Mouse (Mus musculus): ENCODE results near the gene Spata21. TPM values are rescaled to one million over a fixed set of nuclear protein-coding genes. Genes with fewer than 3 reads are reported as not detected.
A peak's percentile ranks its signal among the peaks of the same experiment; 100 is the strongest.

Spata21 gene
- polyA plus RNA-seq, 1 experiment from 2014 or later: not detected

DNA sequence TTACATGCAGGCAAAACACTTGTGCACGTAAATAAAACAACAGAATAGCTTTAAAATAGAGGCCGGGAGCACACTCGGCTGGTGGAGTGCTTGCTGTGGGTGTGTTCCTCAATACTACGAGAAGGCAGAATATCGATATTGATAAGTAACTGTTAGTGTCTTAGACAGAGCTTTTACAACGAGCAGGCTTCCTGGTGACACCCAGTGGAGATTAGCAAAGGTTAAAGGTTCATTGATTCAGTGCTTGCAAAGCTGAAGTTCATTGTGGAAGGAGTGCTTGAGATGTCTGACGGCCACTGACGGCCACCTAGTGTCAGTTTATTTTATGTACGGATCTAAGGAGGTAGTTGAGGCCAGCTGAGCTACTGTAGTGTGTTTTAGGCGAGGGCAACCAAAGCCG, 71.0 kb downstream of the Spata21 start:
- peaks cover 13% of the 10 kb centered on the region for H3K4me1 ChIP-seq (replicated peaks)
- peak overlapping the region; percentile 62; the same call in 1 of the 2 replicates for H3K27ac ChIP-seq
- H3K36me3 ChIP-seq: peaks cover 16% of the 10 kb centered on the region
- no peak for ATAC-seq (ENCODE audit: insufficient number of reproducible peaks, insufficient read depth, low FRiP score, low TSS enrichment, low read depth)
- H3K4me3 ChIP-seq (replicated peaks): no peak overlapping the region
- no peaks in the 10 kb centered on the region for H3K9me3 ChIP-seq
- H3K9ac ChIP-seq (replicated peaks): no peak overlapping the region
- no peak overlapping the region for H3K4me2 ChIP-seq
- WGBS: 41% methylated on average over 11 of the region's 11 CpGs
- H3K27me3 ChIP-seq: no peaks in the 10 kb centered on the region

- Histone ChIP-seq H3K4me2 (no peak overlapping the region), H3K27me3 (no peaks in the 10 kb centered on the region), H3K27ac (peak overlapping the region; percentile 62; the same call in 1 of the 2 replicates), H3K4me3 (replicated peaks) (no peak overlapping the region), H3K4me1 (replicated peaks) (peaks cover 13% of the 10 kb centered on the region), H3K9ac (replicated peaks) (0 out of 2 replicates have a peak overlapping the region, but pooled peaks have one; percentile 12), H3K36me3 (peaks cover 20% of the 10 kb centered on the region), H3K9me3 (peaks cover 5% of the 10 kb centered on the region; the same call in 1 of the 2 replicates)
- 42% methylated on average over 5 of the region's 5 CpGs for WGBS
- no peak for ATAC-seq (ENCODE audit: insufficient number of reproducible peaks, insufficient read depth, low FRiP score, low TSS enrichment, low read depth)
Measured at GRCm38 (mm10) chr4:141159666-141160065, 71.5 kb downstream of the Spata21 start.

DNA sequence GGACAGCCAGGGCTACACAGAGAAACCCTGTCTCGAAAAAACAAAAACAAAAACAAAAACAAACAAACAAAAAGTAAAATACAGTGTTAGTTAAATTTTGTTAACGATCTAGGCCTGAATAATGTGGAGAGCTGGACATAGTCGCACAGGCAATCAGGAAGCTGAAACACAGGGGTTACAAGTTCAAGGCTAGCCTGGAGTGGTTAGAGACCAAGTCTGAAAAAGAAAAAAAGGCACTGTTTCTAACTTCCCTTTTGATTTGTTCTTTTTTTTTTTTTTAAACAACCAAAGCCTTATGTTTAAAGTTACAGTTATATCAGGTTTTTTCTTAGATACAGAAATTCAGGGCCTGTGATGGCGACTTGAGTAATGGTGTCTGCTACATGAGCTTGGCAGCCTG, 72.1 kb downstream of the Spata21 start:
- Histone ChIP-seq H3K27me3 (no peaks in the 10 kb centered on the region), H3K27ac (no peak overlapping the region), H3K36me3 (peaks cover 21% of the 10 kb centered on the region), H3K9me3 (peaks cover 5% of the 10 kb centered on the region; the same call in 1 of the 2 replicates), H3K9ac (replicated peaks) (no peak overlapping the region), H3K4me3 (replicated peaks) (no peak overlapping the region), H3K4me1 (replicated peaks) (peaks cover 13% of the 10 kb centered on the region), H3K4me2 (no peak overlapping the region)
- WGBS: 89% methylated on average over 4 of the region's 4 CpGs
- no peak for ATAC-seq (ENCODE audit: insufficient number of reproducible peaks, insufficient read depth, low FRiP score, low TSS enrichment, low read depth)

- Histone ChIP-seq H3K36me3 (peaks cover 25% of the 10 kb centered on the region; the same call in 1 of the 2 replicates), H3K27me3 (no peaks in the 10 kb centered on the region), H3K9me3 (peaks cover 6% of the 10 kb centered on the region; the same call in 1 of the 2 replicates), H3K9ac (replicated peaks) (no peak overlapping the region), H3K4me1 (replicated peaks) (peaks cover 13% of the 10 kb centered on the region), H3K4me3 (replicated peaks) (no peak overlapping the region), H3K4me2 (no peak overlapping the region), H3K27ac (no peak overlapping the region)
- WGBS: 95% methylated on average over 6 of the region's 6 CpGs
- no peak for ATAC-seq (ENCODE audit: insufficient number of reproducible peaks, insufficient read depth, low FRiP score, low TSS enrichment, low read depth)
Measured at GRCm38 (mm10) chr4:141161699-141162208, 73.6 kb downstream of the Spata21 start.

Other genes starting within 250 kb of the Spata21 start
- gene Padi1, start 242.6 kb upstream of the Spata21 start, polyA plus RNA-seq (2016; fragmentation: Nextera tagmentation; extraction: Ambion mirVana): 0.38 and 0.39 TPM in 2 replicates
- gene Padi2, start 182.0 kb upstream of the Spata21 start, polyA plus RNA-seq (2016; fragmentation: Nextera tagmentation; extraction: Ambion mirVana): 1.2 and 1.3 TPM in 2 replicates
- gene Sdhb, start 127.1 kb upstream of the Spata21 start, polyA plus RNA-seq (2016; fragmentation: Nextera tagmentation; extraction: Ambion mirVana): 381 and 392 TPM in 2 replicates
- 44.1 and 46.0 TPM in 2 replicates for gene Atp13a2, start 101.5 kb upstream of the Spata21 start, polyA plus RNA-seq (2016; fragmentation: Nextera tagmentation; extraction: Ambion mirVana)
- gene Mfap2, start 77.9 kb upstream of the Spata21 start, polyA plus RNA-seq (2016; fragmentation: Nextera tagmentation; extraction: Ambion mirVana): 512 and 562 TPM in 2 replicates
- gene Crocc, start 27.8 kb upstream of the Spata21 start, polyA plus RNA-seq (2016; fragmentation: Nextera tagmentation; extraction: Ambion mirVana): 11.1 and 13.2 TPM in 2 replicates
- gene Necap2, start 10.0 kb upstream of the Spata21 start, polyA plus RNA-seq (2016; fragmentation: Nextera tagmentation; extraction: Ambion mirVana): 87.1 and 87.7 TPM in 2 replicates
- gene Szrd1, start 51.4 kb downstream of the Spata21 start, polyA plus RNA-seq (2016; fragmentation: Nextera tagmentation; extraction: Ambion mirVana): 34.2 and 34.5 TPM in 2 replicates
- gene Fbxo42, start 59.6 kb downstream of the Spata21 start, polyA plus RNA-seq (2016; fragmentation: Nextera tagmentation; extraction: Ambion mirVana): 31.2 and 32.0 TPM in 2 replicates
- gene Rsg1, start 125.6 kb downstream of the Spata21 start, polyA plus RNA-seq (2016; fragmentation: Nextera tagmentation; extraction: Ambion mirVana): 6.7 and 7.1 TPM in 2 replicates
- gene Arhgef19, start 151.2 kb downstream of the Spata21 start, polyA plus RNA-seq (2016; fragmentation: Nextera tagmentation; extraction: Ambion mirVana): 9.1 and 10.8 TPM in 2 replicates
- gene Epha2, start 212.9 kb downstream of the Spata21 start, polyA plus RNA-seq (2016; fragmentation: Nextera tagmentation; extraction: Ambion mirVana): 3.1 and 3.9 TPM in 2 replicates